Mouse (Mus musculus) myocyte (in vitro differentiated cells): ENCODE measurements around the gene Il31.

Experiments
- E2F4 ChIP-seq: IDR thresholded peaks from one replicate; pipeline ENCODE4 v1.6.1; 2011; ENCODE audit warnings: mild to moderate bottlenecking, control low read depth, moderate library complexity; ENCODE audit not compliant: insufficient read depth
- MAX ChIP-seq: IDR thresholded peaks from one replicate; pipeline ENCODE4 v1.6.1; 2011; ENCODE audit warnings: low read depth, mild to moderate bottlenecking, control low read depth
- MYOG ChIP-seq, 3 experiments: IDR thresholded peaks; one replicate each; pipeline ENCODE4 v1.6.1; 2011; ENCODE audit warnings: control low read depth in 2 of 3, low read depth in 2 of 3, mild to moderate bottlenecking in 2 of 3; ENCODE audit not compliant: insufficient read length in 2 of 3, control insufficient read depth in 1 of 3, insufficient read depth in 1 of 3

GRCm38 (mm10) chr5:123533801-123534200 is 44.5 kb upstream of the Il31 start:
- TF ChIP-seq E2F4 (no peak), MYOG (IDR thresholded peaks at IDR 0.05; ENCODE audit: control insufficient read depth in 1 of 3, insufficient read depth in 1 of 3, insufficient read length in 2 of 3, low read depth in 2 of 3) (no peak), MAX (no peak)
